Comparison of ENCODE assay signal across 24 mouse cellular contexts in the genomic region with DNA sequence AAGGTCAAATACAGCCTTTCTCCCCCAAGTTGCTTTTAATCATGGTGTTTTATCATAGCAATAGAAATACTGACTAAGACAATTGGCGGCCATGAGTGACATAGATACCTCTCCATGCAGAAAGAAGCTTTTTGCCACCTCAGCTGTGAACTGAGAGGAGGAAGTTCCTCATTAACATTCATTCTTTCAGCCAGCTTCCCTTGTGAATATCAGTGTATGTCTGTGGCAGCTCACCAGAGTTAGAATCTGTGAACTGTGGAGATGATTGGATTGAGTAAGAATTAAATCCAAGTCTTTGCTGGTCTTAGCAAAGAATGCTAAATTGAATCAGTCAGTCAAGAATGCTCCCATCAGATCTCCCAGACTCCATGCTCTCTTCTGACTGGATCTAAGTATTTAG.
A peak's percentile ranks its signal among the peaks of the same experiment; 100 is the strongest.
DNase-seq lines count a peak whose midpoint lies in the region; ATAC-seq lines count a peak whose summit lies in the region.
"Had no signal": no experiment of that assay in that cellular context is flagged by ENCODE, and none has a peak within 500 bp of the region (broad histone marks: within the 10 kb centered on the region; RNA-seq: fewer than 3 reads in every experiment).

No protein-coding gene starts in this region.

- 90% methylated on average over 1 of the region's 1 CpGs for WGBS in intestine, embryonic 15.5 days
- WGBS in embryonic facial prominence, embryonic 10.5 days = 89% methylated on average over 1 of the region's 1 CpGs

- no peak overlapping the region for H3K4me2 ChIP-seq in intestine, embryonic 15.5 days (replicated peaks)
- H3K4me2 ChIP-seq: embryonic facial prominence, embryonic 13.5 days; embryonic facial prominence, embryonic 15.5 days; forebrain, embryonic 12.5 days had no signal

- H3K4me1 ChIP-seq in intestine, embryonic 15.5 days (replicated peaks) = no peaks in the 10 kb centered on the region
- H3K4me1 ChIP-seq in embryonic facial prominence, embryonic 10.5 days = no peaks in the 10 kb centered on the region
- H3K4me1 ChIP-seq: embryonic facial prominence, embryonic 13.5 days; embryonic facial prominence, embryonic 15.5 days; forebrain, embryonic 10.5 days; forebrain, embryonic 12.5 days had no signal

- no peaks in the 10 kb centered on the region for H3K9me3 ChIP-seq in intestine, embryonic 15.5 days
- no peaks in the 10 kb centered on the region for H3K9me3 ChIP-seq in embryonic facial prominence, embryonic 10.5 days
- H3K9me3 ChIP-seq: embryonic facial prominence, embryonic 13.5 days; embryonic facial prominence, embryonic 15.5 days; forebrain, embryonic 10.5 days; forebrain, embryonic 12.5 days; G1E had no signal

- no peaks in the 10 kb centered on the region for H3K27me3 ChIP-seq in intestine, embryonic 15.5 days (replicated peaks)
- H3K27me3 ChIP-seq in embryonic facial prominence, embryonic 10.5 days (replicated peaks; ENCODE audit: low read depth, poor library complexity, severe bottlenecking) = no peaks in the 10 kb centered on the region
- H3K27me3 ChIP-seq: embryonic facial prominence, embryonic 13.5 days; embryonic facial prominence, embryonic 15.5 days; forebrain, embryonic 12.5 days had no signal

- ATAC-seq in intestine, embryonic 15.5 days = no peak
- ATAC-seq: activated CD4-positive, CD25-positive, alpha-beta regulatory T cell, adult 4 months; forebrain, embryonic 14.5 days; forebrain, embryonic 16.5 days had no signal

- peak; percentile 2 for DNase-seq in right cerebral cortex, adult 18-20 months
- DNase-seq in right cerebral cortex, adult 2 months (ENCODE audit: low spot score in 2 of 2) = no peak
- peak; percentile 11 for DNase-seq in Muller cell, postnatal 12 days (ENCODE audit: inconsistent ontology term)
- DNase-seq in brain, adult 2 months (ENCODE audit: low read depth, low spot score) = peak; percentile 14
- DNase-seq in spleen, adult 12 weeks (ENCODE audit: low spot score) = no peak
- no peak for DNase-seq in embryonic facial prominence, embryonic 10.5 days (ENCODE audit: low spot score)
- DNase-seq: adrenal gland, adult 8-10 months; adrenal gland, postnatal 14 days; adrenal gland, postnatal 36 days; cerebellum, adult 11-12 months; cerebellum, adult 2 months; cerebellum, adult 9-10 months; cerebellum, postnatal 10 days; cerebellum, postnatal 25 days had no signal

- H3K36me3 ChIP-seq in intestine, embryonic 15.5 days = no peaks in the 10 kb centered on the region
- H3K36me3 ChIP-seq in embryonic facial prominence, embryonic 10.5 days (replicated peaks) = no peaks in the 10 kb centered on the region
- H3K36me3 ChIP-seq: embryonic facial prominence, embryonic 13.5 days; embryonic facial prominence, embryonic 15.5 days; forebrain, embryonic 10.5 days; forebrain, embryonic 12.5 days; G1E had no signal

- no peak overlapping the region for H3K4me3 ChIP-seq in intestine, embryonic 15.5 days (replicated peaks)
- H3K4me3 ChIP-seq in embryonic facial prominence, embryonic 10.5 days = no peak overlapping the region
- H3K4me3 ChIP-seq: embryonic facial prominence, embryonic 13.5 days; embryonic facial prominence, embryonic 15.5 days; erythroblast, embryonic 14.5 days; forebrain, embryonic 10.5 days; forebrain, embryonic 12.5 days had no signal

- no peak overlapping the region for H3K9ac ChIP-seq in intestine, embryonic 15.5 days
- H3K9ac ChIP-seq: embryonic facial prominence, embryonic 13.5 days; embryonic facial prominence, embryonic 15.5 days; forebrain, embryonic 12.5 days had no signal

- no peak overlapping the region for H3K27ac ChIP-seq in intestine, embryonic 15.5 days
- H3K27ac ChIP-seq in embryonic facial prominence, embryonic 10.5 days (replicated peaks) = no peak overlapping the region
- H3K27ac ChIP-seq: embryonic facial prominence, embryonic 13.5 days; embryonic facial prominence, embryonic 15.5 days; forebrain, embryonic 10.5 days; forebrain, embryonic 12.5 days had no signal

Comparison
In these comparisons a context has a peak if more than half of its experiments do, and no peak if none do; other contexts are left out.
1. DNase-seq: peak in right cerebral cortex, adult 18-20 months (single experiment), Muller cell, postnatal 12 days (single experiment) and brain, adult 2 months (single experiment); none in right cerebral cortex, adult 2 months (0 of 2), spleen, adult 12 weeks (single experiment) and embryonic facial prominence, embryonic 10.5 days (single experiment).